Comparison of ENCODE assay signal across 8 mouse cellular contexts in the genomic region with DNA sequence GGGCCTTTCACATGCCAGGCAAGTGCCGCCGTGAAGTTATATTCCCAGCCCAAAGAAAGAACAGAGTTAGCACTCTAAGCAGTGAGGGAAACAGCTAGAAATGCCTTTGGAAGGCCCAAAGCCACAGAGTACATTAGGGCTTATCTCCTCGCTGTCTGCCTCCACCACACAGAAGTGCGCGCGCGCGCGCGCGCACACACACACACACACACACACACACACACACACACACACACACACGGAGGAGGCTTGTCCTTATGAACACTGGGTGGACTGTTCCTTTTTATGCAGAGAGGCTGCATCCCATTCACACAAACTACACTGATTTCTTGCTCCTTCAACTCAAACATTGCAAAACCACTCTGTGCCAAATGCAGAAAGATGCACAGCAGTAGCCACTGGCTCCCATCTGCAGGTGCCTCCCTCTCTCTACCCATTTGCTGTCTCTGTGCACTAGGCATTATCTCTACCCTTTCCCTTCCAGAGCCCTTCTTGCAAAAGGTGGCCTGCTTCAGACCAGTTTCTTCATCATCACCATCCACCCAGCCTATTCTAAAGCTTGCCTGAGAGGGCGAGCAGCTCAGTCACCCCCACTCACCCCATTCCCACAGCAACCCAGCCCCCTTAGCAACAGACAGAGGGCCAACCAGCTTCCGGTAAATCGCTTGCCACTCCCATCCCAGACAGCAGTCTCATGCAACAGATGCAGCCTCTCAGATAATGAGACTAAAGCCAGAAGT.
DNase-seq lines count a peak whose midpoint lies in the region; ATAC-seq lines count a peak whose summit lies in the region.
"Had no signal": no experiment of that assay in that cellular context is flagged by ENCODE, and none has a peak within 500 bp of the region (broad histone marks: within the 10 kb centered on the region; RNA-seq: fewer than 3 reads in every experiment).

No protein-coding gene starts in this region.

- ATAC-seq in CD4-positive, CD25-positive, alpha-beta regulatory T cell, adult 4 months: peak; percentile 47
- peak; percentile 22; the same call in 1 of the 2 replicates for ATAC-seq in forebrain, embryonic 16.5 days

- DNase-seq in T-cell, adult 2 months (ENCODE audit: low spot score): peak; percentile 46
- peak; percentile 58 to 62 for DNase-seq in layer of hippocampus, postnatal 36 days
- peak; percentile 53 for DNase-seq in naive thymus-derived CD4-positive, alpha-beta T cell, adult 2 months (ENCODE audit: low read depth)
- no peak for DNase-seq in gastrocnemius, postnatal 14 days
- no peak for DNase-seq in kidney, adult 8-10 months

- intact Hi-C loops in gastrocnemius, postnatal 14 days (cut with DNase I; ENCODE audit: low total_unique reads): no loop called here

- peak overlapping the region; percentile 12; the same call in 1 of the 2 replicates for H3K4me2 ChIP-seq in forebrain, embryonic 16.5 days (ENCODE audit: low read length)
- H3K4me2 ChIP-seq: embryonic facial prominence, embryonic 13.5 days had no signal

- H3K4me3 ChIP-seq in forebrain, embryonic 16.5 days (replicated peaks; ENCODE audit: low read length): no peak overlapping the region
- H3K4me3 ChIP-seq: embryonic facial prominence, embryonic 13.5 days had no signal

- 69% methylated on average over 15 of the region's 15 CpGs for WGBS in forebrain, embryonic 16.5 days

- H3K36me3 ChIP-seq in forebrain, embryonic 16.5 days (ENCODE audit: control insufficient read depth, insufficient read depth): no peaks in the 10 kb centered on the region
- H3K36me3 ChIP-seq: embryonic facial prominence, embryonic 13.5 days had no signal

- no peaks in the 10 kb centered on the region for H3K27me3 ChIP-seq in forebrain, embryonic 16.5 days (replicated peaks; ENCODE audit: control insufficient read depth, insufficient read depth, low read length)
- H3K27me3 ChIP-seq: embryonic facial prominence, embryonic 13.5 days had no signal

- peaks cover 45% of the 10 kb centered on the region for H3K4me1 ChIP-seq in forebrain, embryonic 16.5 days (replicated peaks; ENCODE audit: control insufficient read depth, insufficient read depth, low read length)

- H3K9ac ChIP-seq in forebrain, embryonic 16.5 days (replicated peaks; ENCODE audit: low read depth, low read length): peak overlapping the region; percentile 24; the same call in 1 of the 2 replicates
- H3K9ac ChIP-seq: embryonic facial prominence, embryonic 13.5 days had no signal

- H3K9me3 ChIP-seq in forebrain, embryonic 16.5 days (ENCODE audit: control insufficient read depth, low read length): no peaks in the 10 kb centered on the region
- H3K9me3 ChIP-seq: embryonic facial prominence, embryonic 13.5 days had no signal

- no peak overlapping the region; the same call in 1 of the 2 replicates for H3K27ac ChIP-seq in forebrain, embryonic 16.5 days (ENCODE audit: low read length)
- H3K27ac ChIP-seq: embryonic facial prominence, embryonic 13.5 days had no signal

Comparison
In these comparisons a context has a peak if more than half of its experiments do, and no peak if none do; other contexts are left out.
1. DNase-seq: peak in T-cell, adult 2 months (single experiment), layer of hippocampus, postnatal 36 days (2 of 2) and naive thymus-derived CD4-positive, alpha-beta T cell, adult 2 months (single experiment); none in gastrocnemius, postnatal 14 days (single experiment) and kidney, adult 8-10 months (0 of 2).